Mouse (Mus musculus) small intestine, adult 2 months (tissue): ENCODE results near the gene Zscan5b.
"Not testable (repeated sequence)": the region's sequence is repeated elsewhere in the genome, so short reads cannot be mapped to it uniquely, and the experiment has no call there.

Source experiments
- CTCF ChIP-seq: fragments of 200-500 bp; IDR thresholded peaks from 2 replicates; pipeline ENCODE4 v1.5.1; 2012; ENCODE audit warnings: low read depth, mild to moderate bottlenecking, control low read depth, inconsistent platforms, low read length, moderate library complexity, mixed read lengths; ENCODE audit not compliant: insufficient replicate concordance, insufficient read length; ENCODE audit errors: extremely low read depth
- POLR2A ChIP-seq: fragments of 200-500 bp; IDR thresholded peaks from 2 replicates; pipeline ENCODE4 v1.6.1; 2012; ENCODE audit warnings: low read depth, mild to moderate bottlenecking, control low read depth, inconsistent platforms, low read length, moderate library complexity

GRCm38 (mm10) chr7:6260004-6260403 lies 37.9 kb downstream of the Zscan5b start:
- not testable (repeated sequence) for TF ChIP-seq CTCF, POLR2A
